Mouse (Mus musculus): ENCODE data around the gene Prrc2a. TPM values are rescaled to one million over a fixed set of nuclear protein-coding genes. Genes with fewer than 3 reads are reported as not detected.
A peak's percentile ranks its signal among the peaks of the same experiment; 100 is the strongest.

The Prrc2a gene
- polyA plus RNA-seq, 1 experiment from 2014 or later: 131 TPM

GRCm38 (mm10) chr17:35147922-35148639 lies 16.6 kb downstream of the Prrc2a start:
- ATAC-seq (replicated peaks; ENCODE audit: insufficient number of reproducible peaks, low FRiP score, low TSS enrichment, low read depth): no peak
- peak; percentile 22 for DNase-seq (ENCODE audit: low spot score)
- WGBS: 69% methylated on average over 5 of the region's 5 CpGs
- no peaks in the 10 kb centered on the region for H3K27me3 ChIP-seq (ENCODE audit: control insufficient read depth, insufficient read depth, low read length)
- no peaks in the 10 kb centered on the region for H3K9me3 ChIP-seq (replicated peaks; ENCODE audit: control insufficient read depth, low read length)
- no peak overlapping the region for H3K27ac ChIP-seq (replicated peaks; ENCODE audit: low read depth, low read length)
- H3K9ac ChIP-seq (replicated peaks; ENCODE audit: low read length): no peak overlapping the region
- no peak overlapping the region for H3K4me3 ChIP-seq (ENCODE audit: low read depth, low read length)
- H3K4me2 ChIP-seq (ENCODE audit: low read depth, low read length): no peak overlapping the region
- peaks cover 64% of the 10 kb centered on the region for H3K36me3 ChIP-seq (replicated peaks; ENCODE audit: control insufficient read depth, insufficient read depth, low read depth, low read length)
- no peaks in the 10 kb centered on the region for H3K4me1 ChIP-seq (ENCODE audit: control insufficient read depth, insufficient read depth, low read length)

GRCm38 (mm10) chr17:35147348-35147747 lies 17.3 kb downstream of the Prrc2a start:
- no peak overlapping the region for H3K4me2 ChIP-seq (ENCODE audit: low read depth, low read length)
- H3K9me3 ChIP-seq (replicated peaks; ENCODE audit: control insufficient read depth, low read length): no peaks in the 10 kb centered on the region
- H3K27me3 ChIP-seq (ENCODE audit: control insufficient read depth, insufficient read depth, low read length): no peaks in the 10 kb centered on the region
- no peaks in the 10 kb centered on the region for H3K4me1 ChIP-seq (ENCODE audit: control insufficient read depth, insufficient read depth, low read length)
- DNase-seq (ENCODE audit: low spot score): no peak
- no peak overlapping the region for H3K4me3 ChIP-seq (ENCODE audit: low read depth, low read length)
- H3K27ac ChIP-seq (replicated peaks; ENCODE audit: low read depth, low read length): no peak overlapping the region
- no peak overlapping the region for H3K9ac ChIP-seq (replicated peaks; ENCODE audit: low read length)
- 55% methylated on average over 3 of the region's 3 CpGs for whole genome bisulfite sequencing
- no peak for ATAC-seq (replicated peaks; ENCODE audit: insufficient number of reproducible peaks, low FRiP score, low TSS enrichment, low read depth)
- peaks cover 67% of the 10 kb centered on the region for H3K36me3 ChIP-seq (replicated peaks; ENCODE audit: control insufficient read depth, insufficient read depth, low read depth, low read length)

GRCm38 (mm10) chr17:35146139-35146538 lies 18.6 kb downstream of the Prrc2a start:
- ATAC-seq (replicated peaks; ENCODE audit: insufficient number of reproducible peaks, low FRiP score, low TSS enrichment, low read depth) (no peak), DNase-seq (ENCODE audit: low spot score) (no peak)
- H3K27me3 ChIP-seq (ENCODE audit: control insufficient read depth, insufficient read depth, low read length): no peaks in the 10 kb centered on the region
- no peaks in the 10 kb centered on the region for H3K4me1 ChIP-seq (ENCODE audit: control insufficient read depth, insufficient read depth, low read length)
- no peak overlapping the region for H3K4me3 ChIP-seq (ENCODE audit: low read depth, low read length)
- WGBS: 92% methylated on average over 5 of the region's 5 CpGs
- no peak overlapping the region for H3K4me2 ChIP-seq (ENCODE audit: low read depth, low read length)
- H3K9me3 ChIP-seq (replicated peaks; ENCODE audit: control insufficient read depth, low read length): no peaks in the 10 kb centered on the region
- H3K9ac ChIP-seq (replicated peaks; ENCODE audit: low read length): no peak overlapping the region
- H3K27ac ChIP-seq (replicated peaks; ENCODE audit: low read depth, low read length): no peak overlapping the region
- peaks cover 70% of the 10 kb centered on the region for H3K36me3 ChIP-seq (replicated peaks; ENCODE audit: control insufficient read depth, insufficient read depth, low read depth, low read length)

GRCm38 (mm10) chr17:35141971-35142370 lies 22.7 kb downstream of the Prrc2a start:
- Histone ChIP-seq H3K36me3 (replicated peaks; ENCODE audit: control insufficient read depth, insufficient read depth, low read depth, low read length) (peaks cover 62% of the 10 kb centered on the region), H3K9ac (replicated peaks; ENCODE audit: low read length) (no peak overlapping the region), H3K4me1 (ENCODE audit: control insufficient read depth, insufficient read depth, low read length) (no peaks in the 10 kb centered on the region), H3K27ac (replicated peaks; ENCODE audit: low read depth, low read length) (no peak overlapping the region), H3K4me2 (ENCODE audit: low read depth, low read length) (no peak overlapping the region), H3K27me3 (ENCODE audit: control insufficient read depth, insufficient read depth, low read length) (no peaks in the 10 kb centered on the region), H3K4me3 (ENCODE audit: low read depth, low read length) (no peak overlapping the region), H3K9me3 (replicated peaks; ENCODE audit: control insufficient read depth, low read length) (no peaks in the 10 kb centered on the region)
- DNase-seq (ENCODE audit: low spot score) (no peak), ATAC-seq (replicated peaks; ENCODE audit: insufficient number of reproducible peaks, low FRiP score, low TSS enrichment, low read depth) (no peak)
- 90% methylated on average over 6 of the region's 6 CpGs for WGBS

GRCm38 (mm10) chr17:35140490-35140996 lies 24.2 kb downstream of the Prrc2a start:
- ATAC-seq (replicated peaks; ENCODE audit: insufficient number of reproducible peaks, low FRiP score, low TSS enrichment, low read depth): no peak
- Histone ChIP-seq H3K27ac (replicated peaks; ENCODE audit: low read depth, low read length) (no peak overlapping the region), H3K4me1 (ENCODE audit: control insufficient read depth, insufficient read depth, low read length) (no peaks in the 10 kb centered on the region), H3K27me3 (ENCODE audit: control insufficient read depth, insufficient read depth, low read length) (no peaks in the 10 kb centered on the region), H3K4me2 (ENCODE audit: low read depth, low read length) (no peak overlapping the region), H3K36me3 (replicated peaks; ENCODE audit: control insufficient read depth, insufficient read depth, low read depth, low read length) (peaks cover 54% of the 10 kb centered on the region), H3K4me3 (ENCODE audit: low read depth, low read length) (no peak overlapping the region), H3K9me3 (replicated peaks; ENCODE audit: control insufficient read depth, low read length) (no peaks in the 10 kb centered on the region), H3K9ac (replicated peaks; ENCODE audit: low read length) (no peak overlapping the region)
- 83% methylated on average over 16 of the region's 16 CpGs for WGBS
- no peak for DNase-seq (ENCODE audit: low spot score)

GRCm38 (mm10) chr17:35139269-35139668 lies 25.4 kb downstream of the Prrc2a start:
- Histone ChIP-seq H3K36me3 (replicated peaks; ENCODE audit: control insufficient read depth, insufficient read depth, low read depth, low read length) (peaks cover 43% of the 10 kb centered on the region), H3K4me3 (ENCODE audit: low read depth, low read length) (no peak overlapping the region), H3K4me2 (ENCODE audit: low read depth, low read length) (no peak overlapping the region), H3K27ac (replicated peaks; ENCODE audit: low read depth, low read length) (no peak overlapping the region), H3K27me3 (ENCODE audit: control insufficient read depth, insufficient read depth, low read length) (no peaks in the 10 kb centered on the region), H3K9me3 (replicated peaks; ENCODE audit: control insufficient read depth, low read length) (no peaks in the 10 kb centered on the region), H3K9ac (replicated peaks; ENCODE audit: low read length) (no peak overlapping the region), H3K4me1 (ENCODE audit: control insufficient read depth, insufficient read depth, low read length) (no peaks in the 10 kb centered on the region)
- no peak for DNase-seq (ENCODE audit: low spot score)
- 93% methylated on average over 3 of the region's 3 CpGs for WGBS
- ATAC-seq (replicated peaks; ENCODE audit: insufficient number of reproducible peaks, low FRiP score, low TSS enrichment, low read depth): no peak

GRCm38 (mm10) chr17:35135591-35136320 lies 28.9 kb downstream of the Prrc2a start:
- Histone ChIP-seq H3K9ac (replicated peaks; ENCODE audit: low read length) (peak overlapping the region; percentile 86), H3K4me3 (ENCODE audit: low read depth, low read length) (peak overlapping the region; percentile 83), H3K27ac (replicated peaks; ENCODE audit: low read depth, low read length) (peak overlapping the region; percentile 85), H3K27me3 (ENCODE audit: control insufficient read depth, insufficient read depth, low read length) (no peaks in the 10 kb centered on the region), H3K36me3 (replicated peaks; ENCODE audit: control insufficient read depth, insufficient read depth, low read depth, low read length) (peaks cover 11% of the 10 kb centered on the region), H3K4me2 (ENCODE audit: low read depth, low read length) (peak overlapping the region; percentile 81), H3K9me3 (replicated peaks; ENCODE audit: control insufficient read depth, low read length) (no peaks in the 10 kb centered on the region), H3K4me1 (ENCODE audit: control insufficient read depth, insufficient read depth, low read length) (no peaks in the 10 kb centered on the region)
- ATAC-seq (replicated peaks; ENCODE audit: insufficient number of reproducible peaks, low FRiP score, low TSS enrichment, low read depth) (peak; percentile 61), DNase-seq (ENCODE audit: low spot score) (no peak)
- WGBS: under 1% methylated on average over 34 of the region's 43 CpGs
